Mouse (Mus musculus) spleen, postnatal 10 days (tissue): ENCODE data around the gene Kdm6b.
A peak's percentile ranks its signal among the peaks of the same experiment; 100 is the strongest.

Experiments
- DNase-seq, 2 experiments: peaks; one replicate each; pipeline ENCODE4 v3.0.0; 2021 to 2022; ENCODE audit warnings: low spot score in 2 of 2

Gene Kdm6b

GRCm38 (mm10) chr11:69406282-69406681 lies 7.2 kb downstream of the Kdm6b start:
- DNase-seq = no peak

- no peak for DNase-seq
Measured at GRCm38 (mm10) chr11:69405397-69406200, 7.9 kb downstream of the Kdm6b start.

GRCm38 (mm10) chr11:69404595-69405396 lies 8.7 kb downstream of the Kdm6b start:
- no peak for DNase-seq

- DNase-seq = no peak
Measured at GRCm38 (mm10) chr11:69403691-69404594, 9.5 kb downstream of the Kdm6b start.

- no peak for DNase-seq
Measured at GRCm38 (mm10) chr11:69401987-69402386, 11.5 kb downstream of the Kdm6b start.

- DNase-seq = peak; percentile 74 to 89
Measured at GRCm38 (mm10) chr11:69401210-69401637, 12.3 kb downstream of the Kdm6b start.

- DNase-seq = no peak
Measured at GRCm38 (mm10) chr11:69400083-69400850, 13.2 kb downstream of the Kdm6b start.

GRCm38 (mm10) chr11:69399201-69400082 lies 14.0 kb downstream of the Kdm6b start:
- no peak for DNase-seq

GRCm38 (mm10) chr11:69398486-69399200 lies 14.8 kb downstream of the Kdm6b start:
- no peak for DNase-seq

- no peak for DNase-seq
Measured at GRCm38 (mm10) chr11:69398059-69398458, 15.4 kb downstream of the Kdm6b start, which contains the start of gene Tmem88. TSS of gene Tmem88 (minus strand) at chr11:69398234.

- no peak for DNase-seq
Measured at GRCm38 (mm10) chr11:69397581-69398057, 15.9 kb downstream of the Kdm6b start.

- DNase-seq = peak in 1 of 2 experiments; percentile 12
Measured at GRCm38 (mm10) chr11:69396772-69397171, 16.7 kb downstream of the Kdm6b start.

GRCm38 (mm10) chr11:69395634-69396373 lies 17.7 kb downstream of the Kdm6b start:
- DNase-seq = peak; percentile 95 to 97

- peak; percentile 83 to 90 for DNase-seq
Measured at GRCm38 (mm10) chr11:69395235-69395633, 18.2 kb downstream of the Kdm6b start, which contains the start of the genes Naa38 and Cyb5d1. TSS of gene Naa38 (plus strand) at chr11:69395487. TSS of gene Cyb5d1 (minus strand) at chr11:69395631.

GRCm38 (mm10) chr11:69394591-69395167 lies 18.8 kb downstream of the Kdm6b start:
- peak in 1 of 2 experiments; percentile 45 for DNase-seq

- peak; percentile 69 to 80 for DNase-seq
Measured at GRCm38 (mm10) chr11:69390400-69391034, 23.0 kb downstream of the Kdm6b start.
